Mouse (Mus musculus) liver, embryonic 14.5 days (tissue): ENCODE results near the gene Fut8.

Experiments
- CTCF ChIP-seq: IDR thresholded peaks from 2 replicates; pipeline ENCODE4 v1.5.1; 2016; ENCODE audit warnings: antibody characterized with exemption, low read depth, control low read depth
- EP300 ChIP-seq: IDR thresholded peaks from 2 replicates; pipeline ENCODE4 v1.6.1; 2016; ENCODE audit warnings: antibody characterized with exemption, low read depth

DNA sequence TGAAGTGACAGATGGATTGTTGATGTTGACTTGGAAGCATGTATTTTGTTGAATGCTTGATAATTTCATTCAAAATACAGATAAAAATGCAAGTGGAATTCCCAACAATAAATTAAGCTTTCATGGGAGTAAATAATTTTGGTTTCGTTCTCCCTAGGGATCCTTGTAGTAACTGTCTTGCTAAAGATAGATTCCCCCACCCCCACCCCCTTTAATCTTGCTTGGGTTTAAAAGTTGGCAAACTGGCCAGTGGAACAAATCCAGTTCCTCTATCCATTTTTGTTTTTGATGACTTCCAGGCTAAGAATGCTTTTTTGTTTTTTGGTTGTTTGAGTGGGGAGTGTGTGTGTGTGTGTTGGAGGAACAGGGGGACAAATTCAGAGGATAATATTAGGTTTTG is 108.6 kb downstream of the Fut8 start:
- TF ChIP-seq EP300 (no peak), CTCF (no peak)
